17 mouse cellular contexts compared by ENCODE assay signal in genomic region chr10:118088499-118088898, GRCm38 (mm10). TPM values are rescaled to one million over a fixed set of nuclear protein-coding genes. Genes with fewer than 3 reads are reported as not detected.
DNase-seq lines count a peak whose midpoint lies in the region; ATAC-seq lines count a peak whose summit lies in the region.
"Had no signal": no experiment of that assay in that cellular context is flagged by ENCODE, and none has a peak within 500 bp of the region (broad histone marks: within the 10 kb centered on the region; RNA-seq: fewer than 3 reads in every experiment).

No protein-coding gene starts in this region.

- intact Hi-C loops in gastrocnemius, postnatal 36 days (cut with DNase I): no loop called here

- no peak overlapping the region for H3K4me2 ChIP-seq in neural tube, embryonic 11.5 days (ENCODE audit: low read depth)
- peak overlapping the region; percentile 44 for H3K4me2 ChIP-seq in hindbrain, embryonic 14.5 days (replicated peaks)
- peak overlapping the region; percentile 38; the same call in 1 of the 2 replicates for H3K4me2 ChIP-seq in midbrain, embryonic 15.5 days

- H3K36me3 ChIP-seq in neural tube, embryonic 11.5 days (ENCODE audit: control insufficient read depth, insufficient read depth, low read length): no peaks in the 10 kb centered on the region
- no peaks in the 10 kb centered on the region for H3K36me3 ChIP-seq in hindbrain, embryonic 14.5 days (replicated peaks; ENCODE audit: control insufficient read depth, insufficient read depth)
- no peaks in the 10 kb centered on the region for H3K36me3 ChIP-seq in midbrain, embryonic 15.5 days (replicated peaks)

- peak overlapping the region; percentile 35; the same call in 1 of the 2 replicates for H3K9ac ChIP-seq in neural tube, embryonic 11.5 days (ENCODE audit: low read length)
- H3K9ac ChIP-seq in hindbrain, embryonic 14.5 days: peak overlapping the region; percentile 45; the same call in 1 of the 2 replicates
- no peak overlapping the region for H3K9ac ChIP-seq in midbrain, embryonic 15.5 days
- H3K9ac ChIP-seq: liver, postnatal 0 days had no signal

- H3K27me3 ChIP-seq in neural tube, embryonic 11.5 days (ENCODE audit: control insufficient read depth, insufficient read depth, low read length): no peaks in the 10 kb centered on the region
- H3K27me3 ChIP-seq in hindbrain, embryonic 14.5 days (ENCODE audit: control insufficient read depth, insufficient read depth, low read length): no peaks in the 10 kb centered on the region
- H3K27me3 ChIP-seq in midbrain, embryonic 15.5 days (replicated peaks): no peaks in the 10 kb centered on the region

- no peaks in the 10 kb centered on the region for H3K9me3 ChIP-seq in neural tube, embryonic 11.5 days (ENCODE audit: control insufficient read depth, low read length)
- H3K9me3 ChIP-seq in hindbrain, embryonic 14.5 days (ENCODE audit: control insufficient read depth, low read length): no peaks in the 10 kb centered on the region
- no peaks in the 10 kb centered on the region for H3K9me3 ChIP-seq in midbrain, embryonic 15.5 days

- H3K4me1 ChIP-seq in neural tube, embryonic 11.5 days (ENCODE audit: control insufficient read depth, insufficient read depth, low read length): peaks cover 5% of the 10 kb centered on the region; the same call in 1 of the 2 replicates
- H3K4me1 ChIP-seq in hindbrain, embryonic 14.5 days (replicated peaks; ENCODE audit: control insufficient read depth, insufficient read depth, low read length): peaks cover 7% of the 10 kb centered on the region; the same call in 1 of the 2 replicates
- H3K4me1 ChIP-seq in midbrain, embryonic 15.5 days: peaks cover 14% of the 10 kb centered on the region

- ATAC-seq in neural tube, embryonic 11.5 days (ENCODE audit: insufficient read depth, low FRiP score, low TSS enrichment): no peak
- no peak; the same call in 1 of the 2 replicates for ATAC-seq in hindbrain, embryonic 14.5 days (ENCODE audit: low FRiP score)
- ATAC-seq in midbrain, embryonic 15.5 days (replicated peaks): no peak; the same call in 1 of the 2 replicates
- ATAC-seq: inflammation-experienced regulatory T-cells, adult 6 months; liver, postnatal 0 days had no signal

- no peak overlapping the region for H3K4me3 ChIP-seq in neural tube, embryonic 11.5 days (ENCODE audit: low read depth, low read length)
- H3K4me3 ChIP-seq in hindbrain, embryonic 14.5 days (replicated peaks; ENCODE audit: low read length): no peak overlapping the region
- H3K4me3 ChIP-seq in midbrain, embryonic 15.5 days: no peak overlapping the region
- H3K4me3 ChIP-seq: heart, adult 2 months had no signal

- no peak for DNase-seq in neural tube, embryonic 11.5 days (ENCODE audit: low spot score)
- DNase-seq in neural tube, embryonic 10.5 days (ENCODE audit: extremely low spot score, low spot score): no peak
- no peak for DNase-seq in hindbrain, embryonic 14.5 days (ENCODE audit: low spot score)
- no peak for DNase-seq in cerebellum, adult 8-10 months
- DNase-seq in cerebellum, adult 18-20 months: no peak
- DNase-seq in gastrocnemius, postnatal 36 days: no peak
- DNase-seq: adrenal gland, postnatal 25 days; cerebellum, adult 2 months; gastrocnemius, postnatal 10 days; heart, adult 2 months; liver; liver, postnatal 0 days; lung, postnatal 14 days; right cerebral cortex, postnatal 4 days; thymus, postnatal 4 days had no signal

- whole genome bisulfite sequencing in neural tube, embryonic 11.5 days: 28% methylated on average over 2 of the region's 2 CpGs
- 33% methylated on average over 2 of the region's 2 CpGs for WGBS in hindbrain, embryonic 14.5 days
- 21% methylated on average over 2 of the region's 2 CpGs for WGBS in midbrain, embryonic 15.5 days

- no peak overlapping the region for H3K27ac ChIP-seq in neural tube, embryonic 11.5 days (ENCODE audit: low read depth, low read length)
- H3K27ac ChIP-seq in hindbrain, embryonic 14.5 days: peak overlapping the region; percentile 75
- peak overlapping the region; percentile 59; the same call in 1 of the 2 replicates for H3K27ac ChIP-seq in midbrain, embryonic 15.5 days
- H3K27ac ChIP-seq: heart, adult 2 months had no signal

RNA-seq across cellular contexts. Expression of gene Mdm1, which starts 53.1 kb away (rescaled TPM):
- polyA plus RNA-seq in neural tube, embryonic 11.5 days (2014; fragmentation: Nextera tagmentation; extraction: Ambion mirVana): 51.2 and 55.3 TPM in 2 replicates
- 25.2 and 27.0 TPM in 2 replicates for polyA plus RNA-seq in hindbrain, embryonic 14.5 days (2014; fragmentation: Nextera tagmentation; extraction: Ambion mirVana)
- polyA plus RNA-seq in midbrain, embryonic 15.5 days (2015; fragmentation: Nextera tagmentation; extraction: Ambion mirVana): 29.8 and 32.0 TPM in 2 replicates
- 1 to 10 TPM; 1.9 to 3.0 TPM for total RNA-seq in gastrocnemius, postnatal 36 days (2021)
